Mouse (Mus musculus) C3H10T1/2 (cell line): ENCODE results near the gene Actbl2. TPM values are rescaled to one million over a fixed set of nuclear protein-coding genes. Genes with fewer than 3 reads are reported as not detected.

Experiments used
- polyA plus RNA-seq, 2 experiments: library from polyadenylated mRNA; unstranded; fragments of >200 nt; fragmentation: generic; extraction: Trizol; gene quantifications; one replicate each; pipeline ENCODE4 v1.2.1; 2012; ENCODE audit warnings: missing spikeins in 2 of 2

Gene Actbl2
- polyA plus RNA-seq: not detected

GRCm38 (mm10) chr13:111254713-111255112 lies at the start of gene Actbl2:
TSS of gene Actbl2 (plus strand) at chr13:111255013.

Other genes starting within 250 kb of the Actbl2 start
- 10 to 100 TPM in 1 of 2 experiments, 1 to 10 TPM in 1; 1.1 to 10.7 TPM for gene Gpbp1, start 235.1 kb downstream of the Actbl2 start, polyA plus RNA-seq